Mouse (Mus musculus): ENCODE measurements at regions not wholly inside any gene's neighbourhood (a gene's known extent, or its start where the extent isn't known, plus 50 kb on each side); places are given as distances from the start of the nearest gene placed in this dataset.
"Not testable (repeated sequence)": the region's sequence is repeated elsewhere in the genome, so short reads cannot be mapped to it uniquely, and the experiment has no call there.

DNA sequence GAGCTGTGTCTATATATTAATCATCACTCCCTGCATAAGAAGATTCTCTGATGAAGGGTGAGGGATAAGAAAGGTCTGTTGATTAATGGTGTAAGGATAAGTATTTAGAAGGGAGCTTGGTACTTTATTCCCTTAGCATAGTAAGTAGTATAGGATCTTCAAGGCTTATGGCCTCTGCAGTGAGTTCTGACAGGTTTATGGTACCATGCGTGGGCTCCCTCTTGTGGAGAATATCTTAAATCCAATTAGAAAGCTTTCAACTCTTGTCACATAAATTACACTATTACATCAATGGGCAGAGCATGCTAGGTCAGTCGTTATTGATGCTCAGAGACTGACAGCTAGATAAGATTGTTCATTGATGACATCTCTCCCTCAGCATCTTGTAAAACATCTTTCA lies 112.7 kb upstream of the Grin3a start:
- DNase-seq (ENCODE audit: low read depth, low spot score), result peak; percentile 24

DNA sequence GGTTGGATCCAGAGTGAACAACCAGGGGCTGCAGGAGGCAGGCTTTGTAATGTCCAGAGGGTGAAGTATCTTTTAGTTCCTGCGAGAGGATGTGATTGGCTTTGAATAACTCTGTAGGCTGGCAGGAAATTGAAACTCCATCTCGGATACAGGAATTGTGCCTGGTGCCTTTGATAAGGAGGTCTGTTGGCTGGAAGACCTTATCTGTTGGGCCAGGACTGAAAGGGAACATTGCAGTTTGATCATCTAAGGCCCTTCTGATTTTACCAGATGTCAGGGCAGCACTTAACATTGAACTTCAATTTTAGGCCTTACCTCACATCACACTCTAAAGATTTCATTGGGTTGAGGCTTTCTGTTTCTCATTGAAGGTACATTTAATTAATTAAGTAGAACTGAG lies 111.3 kb upstream of the Grin3a start:
- no peak for DNase-seq (ENCODE audit: low read depth, low spot score)

DNA sequence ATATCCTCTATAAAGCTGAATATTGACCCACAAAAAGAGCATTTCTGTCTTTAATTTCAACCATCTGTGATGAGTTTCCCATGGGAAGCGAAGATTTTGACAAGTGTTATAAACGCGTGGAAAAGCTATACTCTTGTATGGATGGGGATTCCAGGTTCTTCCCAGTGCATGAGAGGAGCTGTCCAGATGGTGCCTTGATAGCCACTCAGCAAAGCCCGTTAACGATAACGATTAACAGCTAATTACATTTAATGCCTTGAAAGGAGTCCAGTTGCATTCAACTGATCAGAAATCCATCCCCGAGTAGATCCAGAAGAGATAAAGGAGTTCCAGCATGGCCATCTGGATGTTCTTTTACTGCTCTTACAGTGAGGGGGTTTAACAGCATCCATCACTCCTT lies 100.8 kb upstream of the Grin3a start:
- DNase-seq (ENCODE audit: low read depth, low spot score), result no peak

DNA sequence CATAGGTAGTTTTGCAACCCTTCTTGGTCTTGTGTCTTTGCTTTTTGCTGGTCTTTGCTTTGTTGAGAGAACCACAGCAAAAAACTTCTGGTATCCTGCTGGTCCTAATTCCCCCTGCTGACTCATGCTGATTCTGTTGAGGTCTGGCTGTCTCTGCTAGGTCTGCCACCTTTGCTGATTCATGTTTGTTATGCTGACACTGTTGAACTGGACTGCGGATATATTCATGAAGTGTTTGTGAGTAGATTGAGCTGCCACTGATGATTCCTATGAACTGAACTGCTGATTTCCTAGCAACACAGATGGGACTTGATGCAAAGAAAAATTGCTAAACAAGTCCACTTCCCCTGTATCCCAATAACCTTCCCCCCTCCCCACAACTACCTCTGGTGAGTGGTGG lies 91.9 kb upstream of the Grin3a start:
- no peak for DNase-seq (ENCODE audit: low read depth, low spot score)

DNA sequence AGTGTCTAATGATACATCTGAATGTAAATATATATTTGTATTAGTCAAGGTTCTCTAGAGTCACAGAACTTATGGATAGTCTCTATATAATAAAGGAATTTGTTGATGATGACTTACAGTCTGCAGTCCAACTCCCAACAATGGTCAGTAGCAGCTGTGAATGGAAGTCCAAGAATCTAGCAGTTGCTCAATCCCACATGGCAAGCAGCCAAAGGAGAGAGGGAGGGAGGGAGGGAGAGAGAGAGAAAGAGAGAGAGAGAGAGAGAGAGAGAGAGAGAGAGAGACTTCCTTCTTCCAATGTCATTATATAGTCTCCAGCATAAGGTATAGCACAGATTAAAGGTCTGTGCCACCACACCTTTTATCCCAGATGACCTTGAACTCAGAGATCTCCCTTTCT lies 84.1 kb upstream of the Grin3a start:
- DNase-seq (ENCODE audit: low read depth, low spot score), result not testable (repeated sequence)

DNA sequence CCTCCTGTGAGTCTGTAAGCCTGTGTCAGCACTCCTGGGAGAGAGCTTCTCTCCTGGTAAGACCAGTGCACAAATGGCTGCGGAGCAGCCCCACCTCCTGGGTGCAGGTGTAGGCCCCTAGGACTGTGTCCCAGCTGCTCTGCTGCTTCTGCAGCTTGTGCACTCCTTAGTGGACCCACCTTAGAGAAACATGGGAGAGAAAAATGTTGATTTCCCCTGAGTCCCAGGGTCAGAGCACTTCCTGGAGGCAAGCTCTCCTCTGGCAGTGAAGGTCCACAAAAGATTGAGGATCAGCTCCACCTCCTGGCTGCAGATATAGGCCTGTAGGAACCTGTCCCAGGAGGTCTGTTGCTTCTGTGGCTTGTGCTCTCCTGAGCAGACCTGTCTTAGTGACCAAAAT lies 81.5 kb upstream of the Grin3a start:
- no peak for DNase-seq (ENCODE audit: low read depth, low spot score)

DNA sequence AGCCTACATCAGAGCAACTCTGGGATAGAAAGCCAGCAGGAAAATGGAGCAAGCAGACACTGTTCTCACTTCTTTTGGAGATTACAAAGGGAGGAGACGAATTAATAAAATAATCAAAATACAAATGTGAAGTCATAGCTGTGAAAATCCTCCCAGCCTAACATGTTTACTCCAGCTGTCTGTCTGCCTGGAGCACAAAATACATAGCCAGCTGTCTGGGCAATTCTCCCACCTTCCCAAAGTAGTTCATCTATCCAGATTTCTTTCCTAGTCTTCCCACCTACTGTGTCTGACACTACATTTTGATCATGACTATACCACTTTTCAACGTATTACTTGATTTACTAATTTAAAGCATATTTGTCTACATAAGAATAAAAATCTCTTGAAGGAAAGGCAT lies 68.7 kb upstream of the Grin3a start:
- DNase-seq (ENCODE audit: low read depth, low spot score), result no peak

DNA sequence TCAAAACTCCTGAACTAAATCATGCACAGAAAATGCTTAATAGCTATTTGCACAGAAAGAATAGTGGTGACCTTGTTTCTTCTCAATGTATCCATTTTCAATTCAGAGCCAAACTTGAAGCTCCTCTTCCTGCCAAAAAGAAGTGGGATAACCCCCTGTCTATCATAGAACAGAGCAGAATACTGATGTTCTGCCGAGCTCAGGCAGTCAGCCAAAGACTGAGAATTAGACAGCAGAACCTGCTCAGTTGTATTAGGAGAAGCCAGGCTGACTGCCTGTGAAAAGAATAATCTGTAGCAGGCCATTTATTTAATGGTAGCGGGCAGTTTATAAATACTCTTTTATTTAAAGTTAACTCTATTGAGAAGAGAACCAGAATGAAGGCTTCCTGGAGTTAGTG lies 68.1 kb upstream of the Grin3a start:
- DNase-seq (ENCODE audit: low read depth, low spot score), result no peak
